Mouse (Mus musculus) heart, adult 2 months (tissue): ENCODE results near the gene Tapbp. TPM values are rescaled to one million over a fixed set of nuclear protein-coding genes. Genes with fewer than 3 reads are reported as not detected.

Experiments used
- DNase-seq, 2 experiments: peaks; one replicate each; pipeline ENCODE4 v3.0.0; 2021
- H3K27ac ChIP-seq: fragments of 200-600 bp; 2 replicates; pipeline ENCODE4 v1.8.1; 2022
- H3K27me3 ChIP-seq: fragments of 200-500 bp; 2 replicates; pipeline ENCODE4 v1.6.1; 2012; ENCODE audit warnings: mild to moderate bottlenecking, low read length, inconsistent platforms, mixed read lengths; ENCODE audit not compliant: control insufficient read depth, insufficient read depth
- H3K36me3 ChIP-seq: fragments of 200-500 bp; 2 replicates; pipeline ENCODE4 v1.6.1; 2012; ENCODE audit warnings: low read length, inconsistent platforms; ENCODE audit not compliant: control insufficient read depth, insufficient read depth
- H3K4me1 ChIP-seq: fragments of 200-500 bp; 2 replicates; pipeline ENCODE4 v1.6.1; 2011; ENCODE audit warnings: low read length; ENCODE audit not compliant: control insufficient read depth, insufficient read depth
- H3K4me3 ChIP-seq: fragments of 200-600 bp; 2 replicates; pipeline ENCODE4 v1.8.1; 2022
- H3K79me2 ChIP-seq: fragments of 200-500 bp; replicated peaks from 2 replicates; pipeline ENCODE4 v1.6.1; 2012; ENCODE audit warnings: mild to moderate bottlenecking, inconsistent platforms, low read length, moderate library complexity, mixed read lengths; ENCODE audit not compliant: control insufficient read depth, insufficient read depth
- H3K9ac ChIP-seq: fragments of 200-500 bp; 2 replicates; pipeline ENCODE4 v1.6.1; 2012; ENCODE audit warnings: low read depth, mild to moderate bottlenecking, control low read depth, inconsistent platforms, low read length, mixed read lengths
- CTCF ChIP-seq: fragments of 200-600 bp; IDR thresholded peaks from 2 replicates; pipeline ENCODE4 v1.8.1; 2022; ENCODE audit warnings: antibody characterized with exemption, mild to moderate bottlenecking, moderate library complexity
- EP300 ChIP-seq: fragments of 200-500 bp; IDR thresholded peaks from 2 replicates; pipeline ENCODE4 v1.6.1; 2011; ENCODE audit warnings: low read depth, low read length, control low read depth; ENCODE audit not compliant: insufficient read depth
- POLR2A ChIP-seq: fragments of 200-500 bp; IDR thresholded peaks from 2 replicates; pipeline ENCODE4 v1.6.1; 2011; ENCODE audit warnings: mild to moderate bottlenecking, low read depth, low read length, control low read depth; ENCODE audit not compliant: insufficient read depth
- WGBS: fragments of 180-500 bp; shearing (Covaris S2); methylation state at CpG from one replicate; pipeline ENCODE4 v1.1.7; 2018; 5-methylcytosine and 5-hydroxymethylcytosine counted together
- intact Hi-C: fragments of 180-260 bp; cut with DNase I; formaldehyde crosslinking; loops from one replicate; pipeline ENCODE4 v1.15.1; 2025
- polyA plus RNA-seq: library from polyadenylated mRNA; depleted of rRNA; stranded (reverse); fragments of >200 nt; gene quantifications from 2 replicates; pipeline ENCODE4 v1.2.3, GENCODE M21; 2012
- total RNA-seq, 2 experiments: library from RNA; stranded (reverse); gene quantifications; 2 replicates each; pipeline ENCODE4 v1.2.3; 2021

The Tapbp gene
- total and polyA plus RNA-seq, 3 experiments = 75.7 to 124 (median 98.9) TPM

DNA sequence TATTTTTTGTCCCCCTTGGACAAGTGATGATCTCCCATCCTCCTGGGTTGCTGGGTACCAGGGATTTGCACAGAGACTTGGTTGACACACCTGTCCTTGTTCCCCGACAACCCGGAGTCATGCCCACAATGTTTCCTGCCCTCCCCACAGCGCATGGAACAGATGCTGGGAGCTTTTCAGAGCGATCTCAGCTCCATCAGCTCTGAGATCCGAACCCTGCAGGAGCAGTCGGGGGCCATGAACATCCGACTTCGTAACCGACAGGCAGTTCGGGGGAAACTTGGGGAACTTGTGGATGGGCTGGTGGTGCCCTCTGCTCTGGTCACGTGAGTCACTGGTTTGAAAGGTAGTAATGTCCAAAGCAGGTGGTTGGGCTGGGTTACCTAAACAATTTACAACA is 42.8 kb downstream of the Tapbp start:
- no peak overlapping the region for H3K4me3 ChIP-seq
- no peak overlapping the region for H3K27ac ChIP-seq
- 0 out of 2 replicates have a peak, but pooled peaks cover under 1% of the 10 kb centered on the region for H3K79me2 ChIP-seq
- intact Hi-C loops = no loop called here
- TF ChIP-seq EP300 (no peak), POLR2A (no peak), CTCF (no peak)
- peaks cover 4% of the 10 kb centered on the region; the same call in 1 of the 2 replicates for H3K4me1 ChIP-seq
- H3K36me3 ChIP-seq = peaks cover 3% of the 10 kb centered on the region; the same call in 1 of the 2 replicates
- H3K27me3 ChIP-seq = no peaks in the 10 kb centered on the region
- H3K9ac ChIP-seq = no peak overlapping the region
- no peak for DNase-seq
- 97% methylated on average over 11 of the region's 11 CpGs for WGBS

- no peak overlapping the region for H3K9ac ChIP-seq
- H3K27me3 ChIP-seq = no peaks in the 10 kb centered on the region
- peaks cover under 1% of the 10 kb centered on the region; the same call in 1 of the 2 replicates for H3K36me3 ChIP-seq
- TF ChIP-seq POLR2A = no peak
- no peak for TF ChIP-seq EP300
- TF ChIP-seq CTCF = no peak
- 0 out of 2 replicates have a peak, but pooled peaks cover 1% of the 10 kb centered on the region for H3K79me2 ChIP-seq
- DNase-seq = no peak
- intact Hi-C loops = no loop called here
- WGBS = 93% methylated on average over 13 of the region's 13 CpGs
- H3K4me3 ChIP-seq = no peak overlapping the region
- H3K27ac ChIP-seq = no peak overlapping the region
- peaks cover 4% of the 10 kb centered on the region; the same call in 1 of the 2 replicates for H3K4me1 ChIP-seq
These were observed 43.4 kb downstream of the Tapbp start for GRCm38 (mm10) chr17:33959135-33959534.

DNA sequence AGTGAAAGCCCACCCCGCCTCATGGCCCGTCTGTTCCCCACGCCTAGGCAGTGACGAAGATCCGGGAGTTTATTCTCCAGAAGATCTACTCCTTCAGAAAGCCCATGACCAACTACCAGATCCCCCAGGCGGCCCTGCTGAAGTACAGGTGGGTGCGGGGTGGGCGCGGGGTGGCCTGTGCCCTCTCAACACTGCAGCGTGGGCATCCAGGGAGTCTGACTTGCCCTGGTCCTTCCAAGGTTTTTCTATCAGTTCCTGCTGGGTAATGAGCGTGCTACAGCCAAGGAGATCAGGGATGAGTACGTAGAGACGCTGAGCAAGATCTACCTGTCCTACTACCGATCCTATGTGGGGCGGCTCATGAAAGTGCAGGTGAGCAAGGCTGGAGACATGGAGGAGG is 44.2 kb downstream of the Tapbp start:
- Histone ChIP-seq H3K4me3 (no peak overlapping the region), H3K4me1 (no peaks in the 10 kb centered on the region; the same call in 1 of the 2 replicates), H3K36me3 (no peaks in the 10 kb centered on the region), H3K27ac (no peak overlapping the region), H3K27me3 (no peaks in the 10 kb centered on the region), H3K9ac (no peak overlapping the region), H3K79me2 (0 out of 2 replicates have a peak, but pooled peaks cover 1% of the 10 kb centered on the region)
- no peak for DNase-seq
- WGBS = 93% methylated on average over 15 of the region's 15 CpGs
- intact Hi-C loops = no loop called here
- TF ChIP-seq EP300 (no peak), CTCF (no peak), POLR2A (no peak)

- Histone ChIP-seq H3K27ac (no peak overlapping the region), H3K36me3 (no peaks in the 10 kb centered on the region), H3K27me3 (no peaks in the 10 kb centered on the region), H3K9ac (no peak overlapping the region), H3K4me1 (no peaks in the 10 kb centered on the region), H3K4me3 (no peak overlapping the region), H3K79me2 (0 out of 2 replicates have a peak, but pooled peaks cover 1% of the 10 kb centered on the region)
- no peak for DNase-seq
- intact Hi-C loops = no loop called here
- 88% methylated on average over 7 of the region's 7 CpGs for WGBS
- no peak for TF ChIP-seq CTCF
- no peak for TF ChIP-seq POLR2A
- no peak for TF ChIP-seq EP300
These were observed 47.2 kb downstream of the Tapbp start for GRCm38 (mm10) chr17:33962876-33963275.

DNA sequence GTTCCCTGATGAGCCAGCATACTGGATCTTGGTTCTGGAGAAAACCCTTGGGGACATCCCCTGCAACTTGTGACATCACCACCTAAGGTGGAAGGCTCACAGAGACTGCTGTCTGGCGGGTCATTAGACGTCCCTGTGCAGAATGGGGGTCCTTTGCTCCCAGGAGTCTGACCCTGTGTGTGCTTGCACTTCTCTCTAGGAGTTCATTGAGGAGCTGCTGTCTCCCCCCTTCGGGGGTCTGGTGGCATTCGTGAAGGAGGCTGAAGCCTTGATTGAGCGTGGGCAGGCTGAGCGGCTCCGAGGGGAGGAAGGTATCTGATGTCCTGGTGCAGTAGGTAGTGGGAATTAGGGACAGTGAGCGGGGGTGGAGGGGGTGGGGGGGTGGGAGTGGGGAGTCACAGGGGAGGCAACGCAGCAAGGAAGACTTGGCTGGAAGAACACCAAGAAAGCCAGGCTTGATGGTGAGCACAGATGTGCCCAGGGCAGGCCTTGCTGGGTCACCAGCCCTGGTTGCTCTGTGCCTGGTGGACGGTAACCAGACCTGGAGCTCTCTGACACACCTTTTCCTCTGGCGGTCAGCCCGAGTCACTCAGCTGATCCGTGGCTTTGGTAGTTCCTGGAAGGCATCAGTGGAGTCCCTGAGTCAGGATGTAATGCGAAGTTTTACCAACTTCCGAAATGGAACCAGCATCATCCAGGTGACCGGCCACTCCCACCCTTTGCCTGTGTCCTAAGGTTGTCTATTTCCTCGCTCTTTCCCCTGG is 49.6 kb downstream of the Tapbp start:
- TF ChIP-seq POLR2A (no peak), EP300 (no peak), CTCF (no peak)
- 85% methylated on average over 17 of the region's 17 CpGs for WGBS
- Histone ChIP-seq H3K27ac (no peak overlapping the region), H3K27me3 (no peaks in the 10 kb centered on the region), H3K9ac (no peak overlapping the region), H3K36me3 (no peaks in the 10 kb centered on the region), H3K79me2 (0 out of 2 replicates have a peak, but pooled peaks cover 1% of the 10 kb centered on the region), H3K4me1 (no peaks in the 10 kb centered on the region), H3K4me3 (no peak overlapping the region)
- DNase-seq = no peak
- intact Hi-C loops = loop anchor here (1.0 kb wide), 1 partner anchor 1337 kb away; no protein-coding TSS in a partner anchor
